Mouse (Mus musculus) frontal cortex, postnatal 14 days (tissue): ENCODE data around the gene Gigyf1.

Experiments
- DNase-seq, 2 experiments: peaks; one replicate each; pipeline ENCODE4 v3.0.0; 2022; ENCODE audit warnings: low spot score in 2 of 2

The Gigyf1 gene

DNA sequence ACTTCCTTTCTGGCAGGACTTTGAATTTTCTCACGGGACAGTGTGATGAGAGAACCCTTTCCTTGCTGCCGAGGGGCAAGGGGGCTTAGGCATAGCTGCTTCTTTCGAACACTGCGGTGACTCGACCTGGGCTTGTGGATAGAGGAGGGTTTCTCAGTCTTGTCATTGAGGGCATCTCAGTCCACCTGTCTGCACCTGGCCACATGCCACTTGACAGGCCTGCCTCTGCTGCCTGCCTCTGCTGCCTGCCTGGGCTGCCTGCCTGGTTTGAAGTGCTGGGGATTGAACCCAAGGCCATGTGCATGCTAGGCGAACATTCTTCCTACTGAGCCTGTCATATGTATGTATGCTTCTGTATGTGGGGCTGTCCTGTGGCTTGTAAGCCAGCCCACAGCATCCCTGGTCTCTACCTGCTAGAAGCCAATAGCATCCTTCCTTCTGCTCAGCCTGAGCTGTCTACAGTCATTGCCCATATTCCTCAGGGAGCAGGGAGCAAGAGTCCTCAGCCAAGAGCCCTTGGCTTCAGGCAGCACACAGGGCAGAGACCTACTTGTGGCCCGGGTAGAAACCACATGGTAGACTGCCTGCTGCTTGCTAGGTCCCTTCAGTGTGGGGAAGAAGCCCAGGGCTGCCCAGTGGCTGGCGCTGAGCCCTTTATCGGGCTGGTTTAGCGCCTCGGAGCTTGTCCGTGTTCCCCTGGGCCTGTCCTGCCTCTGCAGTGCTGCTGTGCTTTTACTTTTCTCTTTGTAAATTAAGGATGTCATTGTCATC, 4.2 kb upstream of the Gigyf1 start:
- peak in 1 of 2 experiments; percentile 6 for DNase-seq

DNA sequence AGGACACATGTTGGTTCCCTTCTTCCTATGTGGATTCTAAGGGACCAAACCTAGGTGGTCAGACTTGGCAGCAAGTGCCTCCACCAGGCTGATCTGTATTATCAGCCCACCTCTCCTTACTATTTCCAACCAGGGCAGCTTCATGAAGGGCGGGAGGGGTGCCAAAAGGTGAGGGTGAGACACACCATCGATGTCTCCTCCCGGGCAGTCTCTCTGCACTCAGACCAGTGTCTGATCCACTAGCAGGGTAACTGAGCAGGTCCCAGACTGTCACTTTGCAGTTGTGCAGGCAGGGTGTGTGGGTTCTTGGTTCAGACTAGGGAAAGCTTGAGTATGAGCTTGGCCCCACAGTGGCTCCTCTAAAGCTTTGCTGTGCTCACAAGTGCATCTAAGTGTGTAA, 3.5 kb upstream of the Gigyf1 start:
- no peak for DNase-seq

DNA sequence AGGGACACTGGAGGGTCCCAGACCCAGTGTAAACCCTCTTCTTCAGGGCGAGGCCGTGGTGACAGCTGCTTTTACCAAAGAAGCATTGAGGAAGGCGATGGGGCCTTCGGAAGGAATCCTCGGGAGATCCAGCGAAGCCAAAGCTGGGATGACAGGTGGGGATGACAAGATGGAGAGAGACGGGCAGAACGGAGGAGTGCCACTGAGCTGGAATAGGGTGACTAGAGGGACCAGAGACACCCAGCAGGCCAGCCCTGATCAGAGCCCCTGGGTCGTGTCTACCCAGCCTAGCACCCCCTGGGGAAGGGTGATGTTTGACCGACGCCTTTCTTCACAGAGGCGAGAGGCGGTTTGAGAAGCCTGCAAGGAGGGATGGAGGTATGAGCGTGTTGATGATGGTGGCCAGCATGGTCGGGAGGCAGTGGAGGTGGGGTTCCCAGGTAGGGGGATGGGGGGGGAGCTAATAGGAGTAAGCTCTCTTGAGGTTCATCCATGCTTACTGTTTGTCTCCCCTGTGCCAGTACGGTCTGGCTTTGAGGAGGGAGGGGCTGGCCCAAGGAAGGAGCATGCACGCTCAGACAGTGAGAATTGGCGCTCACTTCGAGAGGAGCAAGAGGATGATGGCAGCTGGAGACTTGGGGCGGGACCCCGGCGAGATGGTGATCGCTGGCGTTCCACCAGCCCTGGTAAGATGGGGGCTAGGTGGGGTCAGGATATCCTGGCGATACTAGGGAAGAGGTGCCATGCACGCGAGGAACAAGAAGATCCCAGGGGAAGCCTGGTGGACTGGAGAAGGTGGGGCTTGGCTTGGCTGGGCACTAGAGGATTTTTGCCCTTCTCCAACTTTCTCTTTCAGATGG, 1.6 kb downstream of the Gigyf1 start:
- no peak for DNase-seq

DNA sequence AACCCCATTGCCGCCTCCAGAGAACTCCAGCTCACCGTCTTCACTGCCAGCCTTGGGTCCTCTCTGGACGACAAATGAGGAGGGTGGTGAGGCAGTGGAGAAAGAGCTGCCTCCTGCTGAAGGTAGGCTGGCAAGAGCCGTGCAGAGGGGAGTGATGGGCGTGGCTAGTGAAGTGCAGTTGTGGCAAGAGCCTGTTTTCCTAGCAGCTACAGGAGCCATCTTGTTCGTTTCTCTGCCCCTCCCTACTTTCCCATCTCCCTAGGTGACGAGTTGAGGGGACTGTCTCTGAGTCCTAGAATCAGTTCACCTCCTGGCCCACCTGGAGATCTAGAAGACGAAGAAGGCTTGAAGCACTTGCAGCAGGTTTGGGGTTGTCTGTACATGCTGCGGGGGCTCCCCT, 3.5 kb downstream of the Gigyf1 start:
- no peak for DNase-seq

DNA sequence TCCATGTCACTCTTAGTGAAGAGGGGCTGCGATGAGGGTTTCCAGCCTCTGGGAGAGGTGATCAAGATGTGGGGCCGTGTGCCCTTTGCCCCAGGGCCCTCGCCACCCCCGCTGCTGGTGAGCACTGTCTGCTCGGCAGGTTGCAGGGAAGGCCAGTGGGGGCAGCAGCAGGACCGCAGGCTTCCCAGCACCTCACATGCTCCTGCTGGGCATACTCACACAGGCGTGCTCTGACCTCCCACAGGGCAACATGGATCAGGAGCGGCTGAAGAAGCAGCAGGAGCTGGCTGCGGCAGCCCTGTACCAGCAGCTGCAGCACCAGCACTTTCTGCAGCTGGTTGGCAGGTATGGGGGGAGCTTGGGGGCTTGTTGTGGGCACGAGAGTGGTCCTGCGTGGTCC, 4.4 kb downstream of the Gigyf1 start:
- no peak for DNase-seq

DNA sequence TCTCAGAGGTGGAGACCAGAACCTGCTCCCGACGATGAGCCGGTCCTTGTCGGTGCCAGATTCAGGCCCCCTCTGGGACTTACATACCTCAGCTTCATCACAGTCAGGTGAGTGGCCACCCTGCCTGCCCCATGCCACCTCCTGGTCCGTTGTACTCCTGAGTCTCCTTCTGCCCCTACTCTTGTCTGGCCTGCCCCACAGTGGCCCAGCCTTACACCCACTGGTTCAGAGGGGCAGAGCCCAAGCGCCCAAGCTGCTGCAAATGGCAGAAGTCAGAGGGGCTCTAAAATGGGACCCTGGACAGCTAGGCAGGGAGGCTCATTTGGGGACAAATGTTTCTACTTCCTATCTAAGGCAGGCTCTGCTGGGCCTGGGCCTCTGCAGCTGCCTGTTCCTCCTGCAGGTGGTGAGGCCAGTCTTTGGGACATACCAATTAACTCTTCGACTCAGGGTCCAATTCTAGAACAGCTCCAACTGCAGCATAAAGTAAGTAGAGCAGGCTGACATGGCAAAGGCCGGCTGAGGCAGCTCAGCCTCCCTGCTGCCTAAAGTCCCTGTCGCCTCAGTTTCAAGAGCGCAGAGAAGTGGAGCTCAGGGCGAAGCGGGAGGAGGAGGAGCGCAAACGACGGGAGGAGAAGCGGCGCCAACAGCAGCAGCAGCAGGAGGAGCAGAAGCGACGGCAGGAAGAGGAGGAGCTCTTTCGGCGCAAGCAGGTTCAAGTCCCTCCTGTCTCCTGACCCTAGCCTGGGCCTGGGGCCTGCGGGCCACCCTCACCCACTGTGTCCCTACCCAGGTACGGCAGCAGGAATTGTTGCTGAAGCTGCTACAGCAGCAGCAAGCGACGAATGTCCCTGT, 5.3 kb downstream of the Gigyf1 start:
- peak in 1 of 2 experiments; percentile 4 for DNase-seq

DNA sequence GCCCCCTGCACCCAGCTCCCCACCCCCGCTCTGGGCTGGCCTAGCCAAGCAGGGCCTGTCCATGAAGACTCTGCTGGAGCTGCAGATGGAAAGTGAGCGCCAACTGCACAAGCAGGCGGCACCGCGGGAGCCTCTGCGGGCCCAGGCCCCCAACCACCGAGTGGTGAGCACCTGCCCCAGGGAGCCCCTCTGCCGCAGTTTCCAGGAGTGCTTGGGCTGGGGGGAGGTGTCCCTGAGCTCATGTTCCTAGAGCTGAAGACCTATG, 5.8 kb downstream of the Gigyf1 start:
- no peak for DNase-seq

DNA sequence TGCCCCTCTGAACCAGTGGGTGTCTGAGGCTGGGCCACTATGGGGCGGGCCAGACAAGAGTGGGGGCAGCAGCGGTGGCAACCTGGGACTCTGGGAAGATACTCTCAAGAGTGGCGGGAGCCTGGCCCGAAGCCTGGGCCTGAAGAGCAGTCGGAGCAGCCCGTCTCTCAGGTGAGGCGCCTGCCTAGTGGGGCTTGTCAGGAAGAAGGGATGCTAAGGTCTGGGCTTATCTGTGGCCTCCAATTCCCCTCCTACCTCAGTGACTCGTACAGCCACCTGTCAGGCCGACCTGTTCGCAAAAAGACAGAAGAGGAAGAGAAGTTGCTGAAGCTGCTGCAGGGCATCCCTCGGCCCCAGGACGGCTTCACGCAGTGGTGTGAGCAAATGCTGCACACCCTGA, 6.3 kb downstream of the Gigyf1 start:
- no peak for DNase-seq

DNA sequence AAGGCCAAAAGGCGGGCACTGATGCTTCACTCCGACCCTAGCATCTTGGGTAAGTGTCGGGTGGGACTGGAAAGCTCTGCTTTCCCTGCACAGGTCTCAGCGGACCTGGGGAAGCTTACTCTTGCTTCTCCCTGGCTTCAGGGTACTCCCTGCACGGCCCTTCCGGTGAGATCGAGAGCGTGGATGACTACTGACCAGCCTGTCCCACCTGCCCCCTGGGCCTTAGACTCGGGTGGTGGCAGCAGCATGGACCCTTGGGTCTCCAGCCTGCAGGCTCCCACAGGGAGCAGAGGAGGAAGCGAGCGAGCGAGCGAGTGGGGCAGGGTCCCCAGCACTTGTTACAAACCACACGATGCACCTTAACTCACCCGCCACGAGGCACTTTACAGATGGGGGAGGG, 7.2 kb downstream of the Gigyf1 start:
- DNase-seq, result no peak

DNA sequence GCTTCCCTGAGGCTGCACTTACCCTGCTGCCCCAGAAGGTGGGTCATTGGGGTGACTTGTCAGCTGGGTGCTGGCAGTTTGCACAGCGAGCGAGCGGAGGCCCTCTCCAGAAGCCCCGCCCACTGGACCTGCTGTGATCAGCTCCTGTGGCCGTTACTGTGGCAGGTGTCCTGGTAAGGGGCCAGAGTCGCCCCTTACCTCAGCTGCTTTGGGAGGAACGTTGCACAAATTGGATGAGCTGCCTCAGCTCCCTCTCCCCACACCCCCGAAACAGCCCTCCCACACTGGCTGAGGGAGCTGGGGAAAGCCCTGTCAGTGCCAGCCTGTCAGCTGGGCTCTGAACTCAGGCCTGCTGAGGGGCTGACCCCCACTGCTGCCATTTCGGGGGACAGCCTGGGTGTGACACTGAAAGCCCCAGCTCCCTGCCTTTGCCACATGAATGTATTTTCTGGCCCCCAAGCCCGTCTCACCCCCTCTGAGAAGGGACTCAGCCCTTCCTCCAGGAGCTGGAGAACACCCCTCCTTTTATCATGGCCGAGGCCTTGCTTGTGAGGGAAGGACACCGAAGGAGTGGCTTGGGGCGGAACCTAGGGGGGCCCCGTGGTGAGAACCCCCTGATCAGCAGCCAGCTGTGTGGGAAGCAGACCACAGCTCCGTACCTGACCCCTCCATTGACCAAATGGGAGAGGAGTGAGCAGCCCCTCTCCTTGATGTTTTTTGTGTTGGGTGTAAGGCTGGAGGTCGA, 8.0 kb downstream of the Gigyf1 start:
- no peak for DNase-seq

DNA sequence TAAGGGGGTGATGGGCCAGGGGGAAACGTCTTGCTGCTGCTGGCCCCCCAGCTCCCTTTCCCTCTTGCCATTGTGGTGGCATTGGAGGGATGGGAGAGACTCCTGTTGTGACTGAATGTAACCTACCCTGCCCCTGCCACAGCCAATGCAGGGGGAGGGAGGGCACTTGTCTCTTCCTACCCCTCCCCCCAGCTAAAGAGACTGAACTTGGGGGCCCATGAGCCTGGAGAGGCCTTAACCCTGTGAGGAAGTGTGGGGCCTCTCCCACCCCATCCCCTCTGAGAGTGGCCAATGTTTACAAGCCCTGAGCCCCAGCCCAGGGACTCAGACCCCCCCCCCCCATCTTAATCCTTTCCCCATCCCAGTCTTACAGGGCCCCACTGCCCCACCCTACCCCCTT, 9.1 kb downstream of the Gigyf1 start:
- DNase-seq, result no peak

DNA sequence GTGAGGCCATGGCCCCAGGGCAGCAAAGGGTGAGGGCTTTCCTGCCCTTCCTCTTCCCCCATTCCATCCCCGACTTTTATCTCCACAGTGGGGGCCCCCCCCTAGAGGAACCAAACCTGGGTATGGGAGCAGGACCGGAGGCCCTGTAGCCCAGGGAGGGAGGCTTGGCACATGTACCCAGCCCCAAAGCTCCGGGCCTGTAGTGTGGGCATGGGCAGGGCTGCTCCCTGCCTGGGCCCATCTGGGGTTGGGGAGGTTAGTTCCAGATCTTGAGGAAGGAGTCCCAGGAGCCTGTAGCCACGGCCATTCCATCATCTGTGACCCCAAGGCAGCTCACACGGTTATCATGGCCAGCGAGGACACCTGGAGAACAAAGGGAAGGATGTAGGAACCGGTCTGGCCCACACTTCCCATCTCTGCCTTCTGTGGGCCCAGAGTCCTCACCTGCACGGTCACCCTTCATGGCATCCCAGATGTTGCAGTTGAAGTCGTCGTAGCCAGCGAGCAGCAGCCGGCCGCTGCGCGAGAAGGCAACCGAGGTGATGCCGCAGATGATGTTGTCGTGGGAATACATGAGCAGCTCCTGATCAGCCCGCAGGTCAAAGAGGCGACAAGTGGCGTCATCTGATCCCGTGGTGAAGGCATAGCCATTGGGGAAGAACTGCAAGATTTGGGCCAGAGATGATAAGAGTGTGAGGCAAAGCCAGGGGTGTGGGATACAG, 10.1 kb downstream of the Gigyf1 start:
- peak in 1 of 2 experiments; percentile 32 for DNase-seq

DNA sequence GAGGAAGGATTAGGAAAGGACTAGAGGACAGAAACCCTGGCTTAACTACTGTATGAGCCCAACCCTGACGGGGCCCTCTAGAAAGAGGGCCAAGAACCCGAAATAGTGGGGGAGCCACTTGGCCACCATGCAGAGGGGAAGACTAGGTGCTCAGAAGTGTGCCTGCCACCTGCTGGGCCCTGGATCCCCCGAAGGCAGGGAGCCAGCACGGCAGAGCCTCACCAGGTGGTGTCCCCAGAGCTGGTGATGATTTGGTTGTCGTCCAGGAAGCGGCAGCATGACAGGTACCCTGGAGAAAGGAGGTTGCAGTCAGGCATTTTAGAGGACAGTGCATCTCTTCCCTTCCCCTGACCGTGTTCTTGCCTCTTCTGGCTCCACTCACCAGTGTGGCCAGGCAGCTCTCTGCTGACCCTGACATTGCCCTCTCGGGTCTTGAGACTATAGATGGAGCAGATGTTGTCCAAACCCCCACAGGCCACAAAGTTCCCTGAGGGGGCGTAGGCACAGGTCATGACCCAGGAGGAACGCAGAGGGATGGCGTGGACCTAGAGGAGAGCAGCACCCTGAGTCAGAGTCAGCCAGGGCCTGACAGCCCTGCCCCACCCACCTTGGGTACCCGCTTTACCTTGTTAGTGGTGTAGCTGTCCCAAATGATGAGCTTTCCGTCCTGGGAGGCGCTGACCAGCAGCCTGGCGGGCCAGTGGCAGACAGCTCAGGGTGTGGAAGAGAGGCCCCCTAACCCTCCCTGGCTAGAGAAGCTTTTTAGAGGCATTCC, 11.1 kb downstream of the Gigyf1 start:
- peak in 1 of 2 experiments; percentile 24 for DNase-seq

DNA sequence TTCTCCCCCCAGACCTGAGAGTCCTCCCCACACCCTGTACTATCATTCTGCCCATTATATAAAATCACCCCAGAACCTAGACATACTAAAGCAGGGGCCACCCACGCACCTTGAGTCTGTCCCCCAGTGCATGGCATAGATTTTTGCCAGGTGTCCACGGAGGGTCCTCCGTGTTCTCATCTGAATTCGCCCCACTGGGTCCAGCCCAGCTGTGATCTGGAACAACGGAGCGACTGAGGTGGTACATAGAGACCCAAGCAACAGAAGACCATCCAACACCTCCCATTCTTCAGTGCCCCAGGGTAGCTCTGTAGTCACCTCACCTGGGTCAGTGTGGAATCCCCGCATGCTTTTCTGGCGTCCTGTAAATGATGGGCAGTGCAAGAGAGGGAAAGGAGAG, 11.7 kb downstream of the Gigyf1 start:
- DNase-seq, result peak in 1 of 2 experiments; percentile 21

DNA sequence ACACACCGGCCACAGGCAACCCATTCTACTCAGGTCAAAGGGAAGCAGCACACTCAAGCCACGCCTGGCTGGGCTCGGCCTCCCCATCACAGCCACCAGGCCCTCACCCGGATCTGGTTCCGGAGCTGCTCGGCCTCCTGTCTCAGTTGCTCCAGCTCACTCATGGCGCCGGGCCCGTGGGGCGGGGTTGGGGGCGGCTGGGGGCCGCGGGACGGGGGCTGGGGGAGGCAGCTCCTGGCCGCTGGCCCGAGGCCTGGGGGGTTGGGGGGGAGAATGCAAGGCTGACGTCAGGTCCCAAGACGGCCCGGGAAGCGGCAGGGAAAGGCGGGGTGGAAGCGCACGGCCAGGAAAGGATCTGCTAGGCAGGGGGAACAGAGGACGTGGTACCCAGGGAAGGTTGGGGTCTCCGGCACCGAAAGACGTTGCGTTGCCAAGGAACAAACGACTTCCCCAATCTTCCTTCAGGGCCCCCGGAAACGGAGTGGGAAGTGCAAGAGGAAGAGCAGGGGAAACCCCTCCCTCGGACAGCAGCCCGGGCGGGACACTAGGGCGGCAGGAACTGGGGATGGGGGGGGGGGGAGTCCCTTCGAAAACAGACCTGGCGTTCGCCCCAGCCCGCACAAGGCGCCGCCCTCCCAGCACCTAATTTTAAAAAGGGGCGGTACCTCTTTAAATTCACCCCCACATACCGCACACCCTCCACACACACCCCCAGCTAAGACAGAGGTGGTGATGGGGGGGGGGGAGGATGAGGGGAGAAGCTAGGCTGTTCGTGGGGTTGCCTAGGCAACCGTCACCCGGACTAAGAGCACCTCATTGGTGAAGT, 12.5 kb downstream of the Gigyf1 start:
- peak; percentile 71 to 80 for DNase-seq

DNA sequence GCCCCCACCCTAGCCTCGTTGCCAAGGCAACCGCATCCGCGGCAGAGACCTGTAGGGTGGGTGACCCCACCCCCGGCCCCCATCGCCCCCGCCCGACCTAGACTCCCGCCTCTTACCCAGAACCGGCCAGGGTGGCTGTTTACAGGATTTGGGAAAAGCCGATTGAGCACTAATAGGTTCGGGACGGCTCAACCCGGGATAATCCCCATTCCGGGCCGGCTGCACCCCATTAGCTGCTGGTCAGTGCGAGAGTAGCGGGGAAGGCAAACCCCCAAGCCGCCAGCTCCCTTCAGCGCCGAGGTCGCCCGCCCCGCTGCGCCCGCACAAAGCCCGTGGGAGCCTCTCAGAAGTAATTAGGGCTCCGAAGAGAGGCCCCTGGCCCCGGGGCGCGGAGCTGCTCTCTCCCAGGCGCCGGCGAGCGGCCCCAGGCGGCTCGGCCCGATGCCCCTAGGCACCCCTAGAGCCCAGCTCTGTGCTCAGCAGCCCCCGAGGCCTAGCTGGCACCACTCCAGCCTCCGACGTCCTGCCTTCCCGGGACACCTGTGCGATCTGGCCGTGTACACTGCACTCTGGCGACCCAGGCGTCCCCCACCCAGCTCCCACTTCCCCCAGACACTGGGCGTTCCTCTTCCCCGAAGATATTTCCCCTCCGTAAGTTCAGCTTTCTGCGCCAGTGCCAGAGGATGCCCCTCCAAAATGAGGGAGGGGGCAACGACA, 13.2 kb downstream of the Gigyf1 start:
- no peak for DNase-seq

DNA sequence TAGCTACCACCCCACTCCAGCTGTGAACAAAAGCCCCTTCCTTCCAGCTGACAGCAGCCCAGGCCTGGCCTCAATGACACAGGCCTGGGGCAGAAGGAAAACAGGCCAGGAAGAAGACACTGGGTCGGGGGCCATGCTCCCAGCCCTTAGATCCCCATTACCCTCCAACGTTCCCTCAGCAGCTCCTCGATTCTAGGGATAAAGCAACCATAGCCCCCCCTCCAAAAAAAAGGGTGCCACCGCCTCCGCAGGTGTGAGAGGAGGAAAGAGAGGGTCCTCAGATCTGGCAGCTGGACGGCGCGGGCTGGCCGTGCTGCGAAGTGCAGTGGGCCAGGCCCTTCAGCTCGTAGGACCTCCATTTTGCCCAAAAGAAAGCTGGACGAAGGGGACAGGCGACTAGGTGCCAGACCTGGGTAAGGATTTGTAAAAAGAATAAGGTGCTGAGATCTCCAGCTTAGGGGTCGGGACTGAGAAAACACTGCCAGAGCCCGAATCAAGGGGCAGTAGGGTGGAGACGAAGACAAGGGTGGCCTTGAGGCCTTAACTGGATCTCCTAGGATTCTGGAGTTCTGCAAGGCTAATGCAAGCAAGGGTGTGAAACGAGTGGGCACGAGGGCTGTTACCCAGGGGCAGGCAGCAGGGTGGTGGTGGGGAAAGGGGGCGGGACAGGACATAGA, 13.9 kb downstream of the Gigyf1 start:
- no peak for DNase-seq

DNA sequence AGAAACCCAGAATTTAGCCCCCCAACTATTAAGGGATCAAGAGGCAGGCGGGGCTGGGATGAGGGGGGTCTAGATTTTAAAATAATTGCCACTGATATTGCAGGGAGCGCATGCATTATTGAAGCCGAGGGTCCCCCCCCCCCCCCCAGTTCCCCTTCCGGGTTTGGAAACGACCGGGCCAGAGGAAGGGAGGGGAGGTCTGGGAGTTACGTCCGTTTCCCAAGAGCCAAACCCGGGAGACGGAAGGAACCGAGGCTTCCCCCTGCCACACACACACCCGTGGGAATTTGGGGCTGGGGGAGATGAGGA, 14.4 kb downstream of the Gigyf1 start:
- DNase-seq, result no peak
